Mouse (Mus musculus) adrenal gland, postnatal 14 days (tissue): ENCODE data around the gene Grcc10. TPM values are rescaled to one million over a fixed set of nuclear protein-coding genes. Genes with fewer than 3 reads are reported as not detected.
A peak's percentile ranks its signal among the peaks of the same experiment; 100 is the strongest.

Experiments used
- DNase-seq: peaks from one replicate; pipeline ENCODE4 v3.0.0; 2021; ENCODE audit warnings: mixed read lengths
- long read RNA-seq, 2 experiments: library from polyadenylated mRNA; stranded (forward); transcript quantifications; one replicate each; pipeline ENCODE4 v2.0.0; 2021
- total RNA-seq: library from RNA; stranded (reverse); gene quantifications from 2 replicates; pipeline ENCODE4 v1.2.3, GENCODE M21; 2021

Grcc10 gene
- 338 and 346 TPM in 2 replicates for total RNA-seq
- long read RNA-seq, experiment 1, transcript Grcc10-203 (2 exons, 424 nt) = minor isoform, 5 of 253 reads
- long read RNA-seq, experiment 1, transcript Grcc10-201 (3 exons, 863 nt) = major isoform, 236 of 253 reads
- long read RNA-seq, experiment 1, partial matches to known transcripts = 0 of 253 reads
- long read RNA-seq, experiment 1, other reads (novel, unspliced or antisense) = 8 of 253 reads
- long read RNA-seq, experiment 2, transcript Grcc10-203 (2 exons, 424 nt) = minor isoform, 14 of 298 reads
- long read RNA-seq, experiment 2, transcript Grcc10-201 (3 exons, 863 nt) = major isoform, 264 of 298 reads
- long read RNA-seq, experiment 2, partial matches to known transcripts = 0 of 298 reads
- long read RNA-seq, experiment 2, other reads (novel, unspliced or antisense) = 20 of 298 reads

GRCm38 (mm10) chr6:124740888-124741761 is at the start of gene Grcc10:
Gene Grcc10 (minus strand): TSS chr6:124741374.
- DNase-seq = peak; percentile 93

DNA sequence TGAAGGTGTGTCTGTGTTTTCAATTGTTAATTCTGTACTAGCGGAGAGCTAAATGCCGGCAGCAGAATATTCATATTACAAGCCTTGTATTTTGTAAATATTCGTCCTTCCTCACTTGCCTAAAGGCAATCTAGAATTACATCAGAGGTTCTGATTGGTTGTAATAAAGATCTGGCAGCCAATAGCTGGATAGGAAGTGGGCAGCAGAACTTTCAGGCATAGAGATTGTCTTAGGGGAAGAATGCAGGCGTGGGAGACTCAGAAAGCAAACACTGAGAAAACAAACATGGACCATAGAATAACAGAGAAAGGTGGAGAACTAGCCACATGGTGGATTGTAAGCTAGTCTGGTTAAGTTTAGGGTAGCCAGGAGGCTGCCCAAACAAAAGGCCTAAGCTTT is 48.9 kb upstream of the Grcc10 start:
- no peak for DNase-seq

GRCm38 (mm10) chr6:124789519-124789918 is 48.3 kb upstream of the Grcc10 start:
- DNase-seq = no peak

- DNase-seq = no peak
Measured at GRCm38 (mm10) chr6:124787722-124788121, 46.5 kb upstream of the Grcc10 start.

- no peak for DNase-seq
Measured at GRCm38 (mm10) chr6:124786756-124787420, 45.7 kb upstream of the Grcc10 start.

GRCm38 (mm10) chr6:124782436-124782835 is 41.3 kb upstream of the Grcc10 start:
- DNase-seq = peak; percentile 50

DNA sequence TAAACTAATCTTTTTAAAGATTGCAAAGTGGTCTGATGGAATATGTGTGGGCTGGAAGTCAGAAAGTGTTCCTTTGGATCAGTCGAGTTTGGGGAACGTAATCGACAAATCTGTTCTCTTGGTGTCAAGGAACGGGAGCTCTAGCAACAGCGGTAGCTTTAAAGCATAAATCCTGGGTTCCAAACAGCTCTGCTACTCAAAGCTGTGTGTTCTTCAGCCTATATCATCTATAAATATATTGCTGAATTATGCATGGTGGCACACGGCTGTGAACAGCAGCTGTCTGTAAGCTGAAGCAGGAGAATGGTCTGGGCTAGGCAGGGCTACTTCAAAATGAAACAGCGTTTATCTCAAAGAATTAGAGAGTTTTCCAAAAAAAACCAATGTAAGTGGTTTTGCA is 39.7 kb upstream of the Grcc10 start:
- no peak for DNase-seq

DNA sequence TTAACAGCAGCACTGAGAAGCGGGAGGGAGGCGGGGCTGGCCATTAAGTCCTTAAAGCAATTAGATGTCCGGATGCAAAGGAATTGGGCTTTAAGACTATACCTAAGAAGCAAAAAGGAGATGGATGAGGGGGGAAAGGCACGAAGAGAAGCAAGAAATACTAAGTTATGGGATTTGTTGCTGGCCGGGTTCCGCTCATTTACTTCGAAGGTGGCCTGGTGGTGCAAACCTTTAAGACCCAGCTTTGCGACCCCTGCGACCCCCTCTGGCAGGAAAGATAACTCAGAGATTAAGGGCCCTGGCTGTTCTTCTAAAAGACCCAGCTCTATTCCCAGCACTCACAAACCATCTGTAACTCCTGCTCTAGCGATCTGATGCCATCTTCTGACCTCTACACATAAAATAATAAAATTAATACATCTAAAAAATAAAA is 38.8 kb upstream of the Grcc10 start:
- DNase-seq = no peak

GRCm38 (mm10) chr6:124779222-124779983 is 38.2 kb upstream of the Grcc10 start, which contains the start of gene Lrrc23:
Gene Lrrc23 (minus strand): TSS chr6:124779727.
- peak; percentile 54 for DNase-seq

DNA sequence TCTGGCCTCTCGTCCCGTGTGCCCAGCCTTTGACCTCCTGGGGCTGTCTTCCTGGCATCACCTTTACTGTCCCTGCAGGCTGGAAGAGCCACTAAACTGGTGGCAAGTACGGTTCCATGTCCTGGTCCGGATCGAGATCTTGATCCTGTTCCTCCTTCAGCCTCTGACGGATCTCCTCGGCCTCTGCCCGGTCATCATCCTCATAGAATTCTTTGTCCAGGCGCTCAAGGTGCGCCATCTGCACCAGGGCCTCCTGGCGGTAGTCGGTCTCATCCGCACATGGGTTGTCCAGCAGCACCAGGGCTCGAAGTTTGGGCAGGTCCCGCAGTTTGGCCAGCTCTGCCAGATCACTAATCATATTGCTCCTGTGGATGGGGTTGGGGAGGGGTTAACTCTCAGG is 29.3 kb upstream of the Grcc10 start:
- no peak for DNase-seq

- no peak for DNase-seq
Measured at GRCm38 (mm10) chr6:124770013-124770412, 28.8 kb upstream of the Grcc10 start.

- peak; percentile 80 for DNase-seq
Measured at GRCm38 (mm10) chr6:124769101-124769765, 28.1 kb upstream of the Grcc10 start, which contains the start of gene Eno2. Gene Eno2 (minus strand): TSS chr6:124769673.

DNA sequence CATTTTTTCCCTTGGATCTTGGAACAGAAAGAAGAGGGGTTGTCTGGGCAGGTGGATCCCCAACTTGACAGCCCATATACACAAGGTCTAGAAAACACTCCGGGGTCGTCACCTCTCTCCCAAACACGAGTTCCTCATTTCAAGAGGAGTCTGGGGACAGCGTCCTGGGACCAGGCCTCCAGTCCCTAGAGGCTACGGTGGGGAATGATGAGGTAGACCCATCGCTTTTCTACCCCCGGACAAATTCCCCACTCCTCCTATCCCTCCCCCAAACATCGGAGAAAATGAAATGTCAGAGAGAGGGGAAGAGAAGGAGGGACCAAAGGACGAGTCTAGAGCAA is 27.5 kb upstream of the Grcc10 start:
- no peak for DNase-seq

DNA sequence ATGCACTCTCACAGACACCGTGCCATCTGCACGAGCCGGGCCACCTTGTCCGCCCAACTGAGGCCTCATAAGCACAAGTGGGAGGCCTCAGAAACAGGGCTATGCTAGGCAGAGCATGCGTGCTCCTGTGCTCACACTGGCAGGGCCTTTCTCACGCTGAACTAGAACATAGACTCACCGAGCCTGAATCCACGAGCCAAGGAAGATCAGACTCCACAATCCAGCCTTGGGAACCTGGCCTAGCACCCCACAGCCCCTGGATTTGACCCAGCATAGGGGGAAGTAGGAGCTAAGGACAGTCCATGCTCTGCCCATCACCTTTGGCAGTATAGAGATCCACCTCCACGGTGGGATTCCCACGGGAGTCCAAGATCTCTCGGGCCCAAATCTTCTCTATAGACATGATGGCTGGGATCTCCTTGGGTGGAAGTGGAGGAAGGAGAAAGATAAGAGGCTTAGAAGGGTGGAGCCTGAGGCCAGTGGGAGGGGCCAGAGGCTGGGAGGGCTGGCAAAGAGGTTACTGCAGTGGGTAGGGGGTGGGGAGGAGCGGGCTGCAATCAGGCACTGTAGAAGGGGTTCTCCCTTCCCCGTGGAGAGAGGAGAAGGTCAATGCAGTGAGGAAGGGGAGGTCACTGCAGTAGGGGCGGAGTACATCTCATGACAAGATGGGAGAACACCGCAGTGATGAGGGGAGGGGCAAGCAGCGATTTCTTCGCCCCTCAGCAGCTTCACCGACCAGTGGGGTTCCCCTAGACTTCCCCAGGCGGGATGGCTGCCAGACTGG is 26.9 kb upstream of the Grcc10 start:
- DNase-seq = no peak

GRCm38 (mm10) chr6:124767536-124767919 is 26.4 kb upstream of the Grcc10 start:
- no peak for DNase-seq

GRCm38 (mm10) chr6:124765951-124766350 is 24.8 kb upstream of the Grcc10 start:
- no peak for DNase-seq

GRCm38 (mm10) chr6:124759259-124759658 is 18.1 kb upstream of the Grcc10 start:
- peak; percentile 93 for DNase-seq

DNA sequence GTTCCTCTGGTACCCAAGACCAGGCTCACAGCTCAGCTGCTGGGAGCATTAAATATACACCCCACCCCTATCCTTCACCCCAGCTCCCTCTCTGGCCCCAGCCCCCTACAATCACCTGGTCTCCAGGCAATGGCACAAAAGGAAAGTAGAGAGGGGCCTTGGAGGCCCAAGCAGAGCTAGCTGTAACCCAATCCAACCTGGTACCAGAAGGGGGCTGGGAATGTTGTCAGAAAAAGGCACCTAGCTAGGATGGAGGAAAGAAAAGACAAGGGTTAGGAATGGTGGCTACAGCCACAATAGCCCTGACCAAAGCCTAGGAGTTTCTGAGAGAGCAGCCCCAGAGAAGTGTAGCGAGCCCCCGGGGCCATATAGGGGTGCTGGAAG is 17.7 kb upstream of the Grcc10 start:
- DNase-seq = no peak

DNA sequence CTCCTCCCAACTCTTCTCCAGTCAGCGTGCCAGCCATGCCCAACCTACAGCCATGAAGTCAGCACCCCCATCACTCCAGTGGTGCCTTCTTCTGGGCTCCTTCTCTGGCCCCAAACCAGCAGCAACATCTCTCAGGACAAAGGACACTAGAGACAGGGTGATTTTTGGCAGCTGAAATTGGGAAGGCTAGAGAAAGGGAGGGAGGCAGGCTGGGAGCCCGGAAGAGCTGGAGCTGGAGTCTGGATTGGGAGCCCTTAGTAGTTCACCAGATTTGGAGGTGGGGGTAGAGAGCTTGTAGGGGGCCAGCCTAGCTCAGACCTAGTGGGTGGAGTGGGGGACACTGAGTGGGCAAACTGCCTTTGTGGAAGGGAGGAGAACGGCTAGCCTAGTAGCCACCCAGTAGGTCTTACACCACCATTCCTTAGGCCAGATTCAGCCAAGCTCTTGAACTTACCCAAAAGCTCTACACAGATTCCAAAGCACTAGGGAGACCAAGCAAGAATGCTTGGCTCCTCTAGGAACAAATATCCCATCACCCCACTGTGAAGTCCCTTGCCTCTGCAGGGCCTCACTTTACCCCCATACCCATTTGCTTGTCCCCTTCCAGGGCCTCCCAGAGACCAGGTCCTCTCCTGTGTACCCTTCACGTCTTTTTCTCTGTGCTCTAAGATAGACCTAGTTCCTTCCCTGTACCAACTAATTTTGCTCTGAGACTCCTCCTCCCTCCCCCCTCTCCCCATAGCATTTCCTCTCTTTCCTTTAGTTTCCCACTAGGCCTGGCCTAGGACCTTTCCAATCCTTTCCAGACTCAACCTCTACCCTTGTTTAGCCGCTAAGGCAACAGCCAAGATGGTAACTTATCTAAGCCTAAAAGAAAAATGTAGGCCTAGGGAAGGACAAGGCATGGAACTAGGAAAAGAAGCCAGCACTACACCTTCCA is 17.0 kb upstream of the Grcc10 start:
- DNase-seq = peak; percentile 73
